Mouse (Mus musculus): ENCODE results near the gene Armc2.

The Armc2 gene

DNA sequence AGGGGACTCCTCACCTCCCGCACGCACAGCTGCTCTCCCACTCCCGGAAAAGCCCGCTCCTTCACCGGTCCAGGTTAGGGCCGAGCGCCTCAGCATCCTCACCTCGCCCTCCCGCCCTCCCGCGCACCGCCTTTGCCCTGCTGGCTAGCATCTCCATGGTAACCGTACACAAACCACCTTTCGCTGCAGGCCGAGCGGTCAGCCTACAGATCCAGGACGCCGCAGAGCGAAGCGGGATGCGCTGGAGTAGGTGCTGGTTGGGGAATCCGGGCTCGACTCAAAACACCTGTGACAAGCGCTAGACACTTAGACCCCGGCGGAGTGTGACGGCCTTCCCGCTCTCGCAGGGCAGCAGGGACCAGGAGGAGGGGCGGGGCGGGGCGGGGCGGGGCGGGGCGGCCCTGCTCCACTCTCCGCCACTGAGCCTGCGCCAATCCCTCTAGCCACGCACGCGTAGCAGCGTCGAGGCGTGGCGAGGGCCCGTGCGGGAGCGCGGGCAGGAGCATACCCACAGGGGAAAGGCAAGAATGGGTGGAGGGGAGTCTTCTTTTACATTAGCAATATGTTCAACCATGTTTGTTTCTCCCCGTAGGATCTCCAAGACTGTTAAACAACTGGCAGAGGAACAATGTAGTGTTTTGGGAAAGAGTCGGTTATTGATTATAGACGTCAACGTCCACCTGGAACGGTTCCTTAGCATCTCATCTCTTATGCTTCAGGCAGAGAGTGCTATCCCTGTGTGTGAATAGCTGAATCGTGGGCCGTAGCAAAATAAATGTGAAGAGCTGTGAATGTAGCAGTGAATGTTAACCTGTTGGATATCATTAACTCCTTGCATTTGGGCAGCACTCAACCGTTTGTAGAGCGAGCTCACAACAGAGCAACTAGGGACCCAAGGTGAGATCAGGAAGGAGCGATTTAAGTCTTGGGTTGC, at the start of gene Armc2:
Gene Armc2 (minus strand): TSS at position 427 of the 934 bp plus-strand sequence.
- peak; percentile 60 for DNase-seq (ENCODE audit: low read depth)

DNA sequence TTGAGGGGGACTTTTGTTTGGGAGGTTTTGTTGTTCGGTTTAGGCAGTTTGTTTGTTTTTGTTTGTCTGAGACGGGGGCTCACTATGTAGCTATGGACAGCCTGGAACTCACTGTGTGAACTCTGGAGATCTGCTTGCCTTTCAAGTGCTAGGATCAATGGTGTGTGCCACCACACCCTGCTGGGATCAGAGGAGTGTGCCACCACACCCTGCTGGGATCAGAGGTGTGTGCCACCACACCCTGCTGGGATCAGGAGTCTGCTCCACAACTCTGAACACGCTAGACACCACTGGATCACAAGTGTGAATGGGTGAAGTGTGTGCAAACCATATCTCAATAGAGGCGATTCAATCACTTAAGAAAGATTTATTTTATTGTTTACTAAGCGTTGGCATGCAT, 46.2 kb upstream of the Armc2 start:
- no peak for DNase-seq (ENCODE audit: low read depth)

DNA sequence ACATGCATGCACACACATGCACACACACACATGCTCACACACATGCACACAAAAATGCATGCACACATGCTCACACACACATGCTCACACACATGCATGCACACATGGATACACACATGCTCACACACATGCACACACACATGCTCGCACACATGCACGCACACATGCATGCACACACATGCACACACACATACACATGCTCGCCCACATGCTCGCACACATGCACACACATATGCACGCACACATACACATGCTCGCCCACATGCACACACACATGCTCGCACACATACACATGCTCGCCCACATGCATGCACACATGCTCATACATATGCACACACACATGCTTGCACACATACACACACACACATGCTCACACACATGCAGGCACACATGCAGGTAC, 41.3 kb upstream of the Armc2 start:
- DNase-seq (ENCODE audit: low read depth) = no peak

DNA sequence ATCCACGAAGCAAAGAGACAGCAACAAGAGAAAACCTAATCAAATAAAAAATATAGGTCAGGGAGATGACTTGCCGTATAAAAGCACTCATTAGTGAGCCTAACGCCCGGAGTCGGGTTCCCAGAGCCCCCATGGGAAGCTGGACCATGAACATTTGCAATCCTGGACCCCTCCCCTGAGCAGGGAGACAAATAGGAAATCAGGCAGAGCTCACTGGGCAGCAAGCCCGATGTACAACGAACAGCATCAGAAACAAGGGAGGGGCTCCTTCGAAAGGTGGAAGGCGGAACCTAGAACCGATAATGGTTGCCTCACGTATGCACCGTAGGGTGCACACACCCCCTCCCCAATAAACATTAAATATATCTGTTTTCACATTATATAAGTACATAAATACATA, 39.5 kb upstream of the Armc2 start:
- no peak for DNase-seq (ENCODE audit: low read depth)

DNA sequence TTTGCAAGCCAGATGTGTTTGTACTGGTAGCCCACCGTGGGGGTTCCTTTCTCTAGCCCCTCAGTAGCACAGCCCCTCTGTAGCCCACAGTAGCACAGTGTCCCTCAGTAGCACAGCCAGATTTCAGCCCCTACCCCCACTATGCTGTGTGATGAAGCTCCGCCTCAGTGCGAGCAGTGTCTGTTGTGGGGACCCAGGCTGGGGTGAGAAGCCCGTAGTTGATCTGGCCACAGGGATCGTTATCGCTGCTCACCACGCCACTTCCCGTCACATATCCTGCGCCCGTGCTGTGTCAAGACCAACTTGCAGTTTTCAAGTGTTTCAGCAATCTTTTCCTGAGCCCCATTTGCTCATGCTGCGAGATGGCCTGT, 39.0 kb upstream of the Armc2 start:
- DNase-seq (ENCODE audit: low read depth) = no peak

DNA sequence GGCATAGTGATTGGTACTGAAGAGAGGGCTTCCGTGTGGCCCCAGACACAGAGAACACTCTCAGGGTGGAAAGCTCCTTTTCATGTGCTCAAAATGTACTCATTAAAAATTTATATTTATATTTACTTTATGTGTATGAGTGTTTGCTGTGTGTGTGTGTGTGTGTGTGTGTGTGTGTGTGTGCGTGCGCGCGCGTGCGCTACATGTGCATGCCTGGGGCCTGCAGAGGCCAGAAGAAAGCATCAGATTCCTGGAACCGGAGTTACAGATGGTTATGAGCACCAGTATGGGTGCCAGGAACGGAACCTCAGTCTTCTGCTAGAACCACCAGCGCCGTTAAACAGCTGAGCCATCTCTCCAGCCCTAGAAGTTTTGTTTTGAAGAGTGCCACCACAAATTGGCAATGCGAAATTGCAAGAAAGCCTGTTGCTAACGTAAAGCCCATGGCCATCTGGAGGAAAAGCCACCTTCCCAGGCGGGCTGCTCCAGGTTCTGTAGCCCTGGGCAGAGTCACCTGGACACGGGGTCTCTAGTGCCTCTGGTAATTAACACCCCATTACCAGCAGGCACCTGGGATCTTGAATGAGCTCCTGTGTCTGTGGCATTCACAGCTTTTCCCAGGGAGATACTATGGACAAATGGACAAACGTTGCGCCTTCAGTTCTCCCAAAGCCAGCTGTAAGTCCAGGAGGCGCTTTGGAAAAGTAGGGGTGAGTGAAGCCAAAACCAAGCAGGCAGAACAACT, 38.4 kb upstream of the Armc2 start:
- DNase-seq (ENCODE audit: low read depth) = no peak

DNA sequence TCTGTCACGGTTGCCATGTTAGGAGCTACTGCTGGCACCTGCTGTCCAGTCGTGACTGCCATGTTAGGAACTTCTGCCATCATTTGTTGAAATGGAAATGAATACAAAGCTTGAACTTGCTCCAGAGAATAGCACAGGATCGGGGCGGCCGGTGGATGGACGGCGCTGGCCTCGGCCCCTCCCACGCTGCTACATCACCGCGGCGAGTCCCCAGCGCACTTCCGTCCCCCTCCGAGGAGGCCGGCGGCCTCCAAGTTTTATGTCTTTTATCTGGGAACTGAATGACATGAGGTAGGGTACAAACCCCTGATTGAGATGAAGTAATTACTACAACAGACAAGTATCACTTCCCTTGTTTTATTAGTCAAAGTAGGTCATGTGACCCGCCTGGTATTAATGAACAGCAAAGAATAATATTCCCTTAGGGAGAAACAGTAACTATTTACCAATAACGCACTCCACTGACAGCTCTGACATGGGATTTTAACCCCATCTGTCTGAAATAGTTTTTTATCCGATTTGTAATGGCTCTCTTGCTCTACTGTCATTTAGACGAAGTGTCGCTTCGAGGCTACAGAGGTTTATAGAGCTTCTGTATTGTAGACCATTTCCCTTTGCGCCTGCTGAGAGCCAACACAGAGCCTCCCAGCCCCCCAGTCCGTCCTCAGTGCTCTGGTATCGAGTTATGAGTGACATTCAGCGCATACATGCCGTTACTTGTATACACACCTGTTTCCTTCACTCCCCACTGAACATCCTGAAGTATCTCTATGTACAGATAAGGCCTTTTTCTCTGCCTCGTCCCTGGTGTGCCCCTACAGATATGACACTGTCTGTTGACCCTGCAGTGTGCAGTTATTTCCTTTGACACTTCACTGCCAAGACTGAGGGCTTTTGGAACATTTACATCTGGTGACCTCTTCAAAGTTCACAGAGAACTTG, 37.3 kb upstream of the Armc2 start:
- no peak for DNase-seq (ENCODE audit: low read depth)

DNA sequence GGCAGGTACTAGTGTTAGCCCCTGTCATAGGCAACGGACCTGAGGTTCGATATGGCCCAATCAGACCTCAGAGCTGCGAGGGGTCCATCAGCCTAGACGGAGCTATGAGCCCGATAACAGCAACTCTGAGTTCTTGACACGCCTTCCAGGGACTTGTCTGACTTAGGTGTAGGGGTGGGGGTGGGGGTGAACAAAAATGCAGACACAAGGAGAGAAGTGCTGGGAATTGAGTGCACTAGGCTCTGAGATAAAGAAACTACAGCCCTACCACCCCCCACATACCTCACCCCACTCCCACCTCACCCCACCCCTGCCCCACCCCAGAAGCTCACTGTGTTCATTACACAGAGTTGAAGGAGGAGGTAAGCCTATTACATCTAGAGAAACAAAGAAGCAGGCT, 32.8 kb upstream of the Armc2 start:
- DNase-seq (ENCODE audit: low read depth) = no peak

DNA sequence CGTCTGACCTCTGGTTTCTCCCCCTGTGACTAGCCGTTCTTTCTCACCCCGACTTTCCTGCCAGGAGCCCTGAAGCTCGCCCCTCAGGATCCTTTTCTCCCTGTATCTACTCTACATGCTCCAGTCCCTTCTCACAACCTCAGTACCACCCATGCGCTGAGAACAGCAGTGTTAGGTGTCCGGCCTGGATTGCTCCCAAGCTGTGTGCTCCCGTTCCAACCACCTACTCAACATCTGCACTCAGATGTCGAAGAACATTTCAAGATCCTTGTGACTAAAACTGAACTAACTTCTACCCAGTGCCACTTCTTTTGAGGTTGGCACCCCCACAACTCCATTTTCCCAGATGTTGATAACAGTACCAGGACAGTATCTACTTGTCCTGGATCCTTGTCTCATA, 30.4 kb upstream of the Armc2 start:
- no peak for DNase-seq (ENCODE audit: low read depth)

DNA sequence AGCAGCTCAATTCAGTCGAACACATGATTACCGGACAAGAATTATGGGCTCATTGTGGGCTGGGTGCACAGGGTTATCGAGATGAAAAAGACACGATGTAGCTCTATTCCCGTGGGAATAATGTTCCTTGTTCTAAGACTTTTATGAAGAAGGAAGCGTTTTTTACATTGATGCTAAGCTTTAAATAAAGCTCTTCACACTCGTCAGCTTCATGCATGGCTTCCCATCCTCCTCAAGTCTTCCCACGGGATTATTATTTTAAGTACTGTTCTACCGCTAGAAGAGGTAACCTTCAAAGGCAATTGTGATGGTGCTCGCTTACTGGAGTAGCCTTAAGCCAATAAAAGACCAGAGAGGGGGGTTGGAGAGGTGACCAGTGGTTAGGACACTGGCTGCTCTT, 26.3 kb upstream of the Armc2 start:
- DNase-seq (ENCODE audit: low read depth) = no peak

DNA sequence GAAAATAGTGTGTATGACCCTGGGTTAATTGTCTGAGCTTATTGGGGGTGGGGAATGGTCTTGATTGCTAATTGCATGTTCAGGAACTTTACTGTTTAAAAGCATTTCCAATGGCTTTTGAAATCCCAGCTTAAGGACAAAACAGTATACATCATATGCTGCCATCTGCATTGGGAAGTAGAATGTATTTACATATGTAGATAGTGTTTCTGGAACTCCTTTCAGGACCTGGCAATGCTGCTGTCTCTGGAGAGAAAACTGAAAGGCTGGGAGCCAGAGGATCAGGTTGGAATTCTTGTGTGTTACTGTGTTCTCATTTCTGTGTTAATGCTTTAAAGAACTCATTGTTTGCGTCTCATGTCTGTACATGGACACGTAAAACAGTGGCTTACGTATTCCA, 25.1 kb upstream of the Armc2 start:
- DNase-seq (ENCODE audit: low read depth) = no peak

DNA sequence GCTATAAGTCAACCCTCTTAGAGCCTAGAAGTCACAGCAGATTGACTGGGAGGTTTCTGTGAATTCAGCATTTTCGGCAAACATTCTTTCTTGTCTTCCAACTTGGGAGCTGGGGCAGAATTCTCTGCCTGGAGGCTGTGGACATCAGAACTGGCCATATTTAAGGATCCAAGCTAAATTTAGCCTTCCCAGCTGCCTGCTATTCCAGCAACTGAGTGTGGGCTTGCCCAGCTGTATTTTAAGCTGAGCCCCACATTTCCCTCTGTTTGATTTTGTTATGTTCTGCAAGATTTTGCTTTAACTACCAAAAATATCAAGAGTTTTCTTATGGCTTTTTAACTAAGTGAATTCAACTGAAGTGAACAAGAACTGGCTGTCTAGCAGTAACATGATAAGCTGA, 24.6 kb upstream of the Armc2 start:
- DNase-seq (ENCODE audit: low read depth) = no peak

DNA sequence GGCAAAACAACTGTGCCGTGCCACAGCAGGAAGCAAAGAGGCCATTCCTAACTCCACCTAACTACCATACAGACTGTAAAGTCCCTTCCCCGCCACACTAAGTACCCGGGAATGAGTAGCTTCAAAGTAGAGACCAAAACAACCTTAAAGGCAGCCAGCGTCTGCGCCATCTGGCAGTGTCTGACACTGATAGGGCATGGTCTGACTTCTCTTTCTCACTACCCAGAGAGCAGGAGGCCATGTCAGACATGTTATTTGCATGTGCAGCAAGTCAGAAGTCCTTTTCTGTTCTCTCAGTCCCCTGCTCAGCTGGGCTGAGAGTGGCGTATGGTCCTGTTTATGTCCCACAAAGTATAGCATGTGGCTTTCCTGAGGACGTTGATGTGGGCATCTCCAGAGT, 23.8 kb upstream of the Armc2 start:
- no peak for DNase-seq (ENCODE audit: low read depth)

DNA sequence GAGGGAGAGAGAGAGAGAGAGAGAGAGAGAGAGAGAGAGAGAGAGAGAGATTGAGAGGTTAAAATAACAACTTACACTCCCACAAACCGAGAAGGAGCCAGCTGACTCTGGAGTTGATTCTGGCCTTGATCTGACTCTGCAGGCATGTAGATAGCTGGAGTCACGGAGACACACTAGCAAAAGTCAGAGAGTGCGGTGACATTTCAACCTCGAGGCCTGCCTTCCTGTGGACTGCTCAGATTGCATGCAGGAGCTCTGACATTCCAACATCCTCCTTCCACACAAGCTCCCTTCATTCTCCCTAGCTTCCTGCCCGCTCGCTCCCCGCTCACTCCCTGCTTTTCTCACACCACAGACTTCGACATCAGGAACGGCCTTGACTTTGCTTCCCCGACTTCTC, 20.3 kb upstream of the Armc2 start:
- DNase-seq (ENCODE audit: low read depth) = no peak

DNA sequence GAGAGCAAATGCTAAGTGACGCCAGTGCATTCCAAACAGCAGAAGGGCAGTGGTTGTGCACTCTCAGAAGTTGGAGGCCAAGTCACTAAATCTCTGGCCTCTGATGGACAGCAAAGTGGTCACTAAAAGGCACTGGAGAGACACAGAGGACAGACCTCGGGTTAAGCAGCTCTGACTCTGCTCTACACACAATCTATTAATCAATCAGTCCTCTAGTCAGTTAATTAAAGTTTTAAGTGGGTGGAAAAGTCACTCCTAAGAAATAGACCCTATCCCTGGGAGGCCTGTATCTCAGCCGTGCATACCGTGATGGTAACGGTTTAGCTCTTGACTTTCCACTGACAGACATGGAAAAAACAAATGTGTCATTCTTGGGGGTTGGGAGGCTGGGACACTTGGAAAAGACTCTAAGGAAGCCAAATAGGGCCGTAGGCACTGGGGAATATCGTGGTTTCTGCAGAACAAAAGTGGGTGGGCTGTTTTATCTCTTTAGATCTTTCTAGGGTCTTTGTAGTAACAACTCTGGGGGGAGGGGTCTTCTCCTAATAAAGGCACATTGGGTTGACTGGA, 19.1 kb upstream of the Armc2 start:
- DNase-seq (ENCODE audit: low read depth) = no peak

DNA sequence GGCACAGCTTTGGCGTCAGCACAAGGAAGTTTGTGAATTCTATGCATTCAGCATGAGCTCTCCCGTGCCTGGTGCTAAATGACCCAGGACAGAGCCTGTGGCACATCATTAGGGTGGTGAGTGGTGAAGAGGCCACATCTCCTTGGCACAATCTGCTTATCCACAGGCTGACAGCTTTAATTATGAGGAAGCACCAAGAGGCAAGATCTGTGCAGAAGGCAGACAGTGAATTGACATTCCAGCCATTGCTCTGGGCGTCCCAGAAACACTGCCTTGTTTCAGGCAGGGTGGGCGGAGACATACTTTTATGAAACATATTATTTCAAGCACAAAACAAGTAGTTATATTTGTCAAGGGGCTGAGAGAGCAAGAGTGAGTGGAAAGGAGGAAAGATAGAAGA, 18.6 kb upstream of the Armc2 start:
- peak; percentile 36 for DNase-seq (ENCODE audit: low read depth)

DNA sequence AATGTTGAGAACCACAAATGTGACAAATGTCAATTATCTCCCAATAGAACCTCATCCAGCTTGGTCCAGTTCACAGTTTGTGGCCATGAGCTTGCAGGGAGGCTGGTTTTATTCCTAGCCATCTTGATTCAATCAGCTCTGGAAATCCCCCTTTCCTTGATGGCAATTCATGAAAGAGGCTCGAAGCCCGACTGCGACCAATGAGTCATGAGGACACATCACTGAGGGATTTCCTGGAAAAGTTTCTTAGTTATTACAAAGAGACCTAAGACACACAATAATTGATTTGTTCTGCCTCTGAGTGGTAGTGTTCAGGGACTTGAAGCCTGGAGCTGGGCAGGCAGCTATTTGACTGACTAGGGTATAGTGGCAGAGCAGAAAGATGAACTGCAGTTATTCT, 15.3 kb upstream of the Armc2 start:
- DNase-seq (ENCODE audit: low read depth) = peak; percentile 83

DNA sequence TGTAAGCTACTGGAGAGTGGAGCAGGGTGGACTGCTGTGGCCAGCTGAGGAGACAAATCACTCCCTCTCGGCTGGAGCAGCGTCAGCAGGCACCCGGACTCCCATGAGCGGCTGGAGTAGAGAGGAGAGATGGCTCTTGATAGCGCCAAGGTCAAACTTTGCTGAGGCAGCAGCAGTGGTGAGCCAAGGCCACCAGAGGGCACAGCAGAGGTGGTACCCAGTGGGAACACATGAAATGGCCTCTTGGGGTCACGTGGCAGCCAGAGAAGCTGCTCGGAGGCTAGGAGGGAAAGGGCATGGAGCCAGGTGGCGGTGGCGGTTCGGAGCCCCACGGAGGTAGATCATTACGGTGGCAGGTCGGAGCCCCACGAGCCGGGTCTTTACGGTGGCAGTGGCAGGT, 12.8 kb upstream of the Armc2 start:
- no peak for DNase-seq (ENCODE audit: low read depth)

DNA sequence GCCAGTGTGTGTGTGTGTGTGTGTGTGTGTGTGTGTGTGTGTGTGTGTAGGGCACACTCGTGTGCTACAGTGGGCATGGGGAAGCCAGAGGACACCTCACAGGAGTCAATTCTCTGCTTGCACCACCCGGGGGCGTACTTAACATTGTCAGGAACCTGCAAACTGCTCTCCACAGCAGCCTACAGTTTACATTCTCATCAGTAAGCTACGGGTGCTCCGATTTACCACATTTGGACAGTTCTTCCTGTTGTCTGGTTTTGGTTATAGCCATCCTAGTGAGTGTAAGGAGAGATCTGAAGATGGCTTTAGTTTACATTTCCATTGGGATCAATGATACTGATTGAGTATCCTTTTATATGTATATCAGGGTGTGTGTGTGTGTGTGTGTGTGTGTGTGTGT, 11.3 kb upstream of the Armc2 start:
- peak; percentile 60 for DNase-seq (ENCODE audit: low read depth)

DNA sequence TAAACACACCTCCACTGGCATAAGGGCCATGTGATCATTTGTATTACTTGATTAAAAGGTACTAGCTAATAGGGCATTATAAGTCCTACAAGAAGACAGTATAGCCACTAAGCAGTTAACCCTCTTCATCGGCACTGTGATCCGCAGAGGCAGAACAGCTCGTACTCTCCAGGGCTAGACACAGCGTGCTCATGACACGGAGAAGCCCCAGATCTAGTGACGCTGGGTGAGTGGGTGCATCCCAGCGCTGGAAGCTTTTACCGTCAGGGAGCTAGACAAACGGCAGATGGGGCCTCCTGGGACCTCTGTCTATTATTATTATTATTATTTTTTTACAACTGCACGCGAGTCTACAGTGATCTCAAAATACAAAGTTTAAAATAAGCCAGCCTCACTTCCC, 9.1 kb upstream of the Armc2 start:
- DNase-seq (ENCODE audit: low read depth) = no peak

DNA sequence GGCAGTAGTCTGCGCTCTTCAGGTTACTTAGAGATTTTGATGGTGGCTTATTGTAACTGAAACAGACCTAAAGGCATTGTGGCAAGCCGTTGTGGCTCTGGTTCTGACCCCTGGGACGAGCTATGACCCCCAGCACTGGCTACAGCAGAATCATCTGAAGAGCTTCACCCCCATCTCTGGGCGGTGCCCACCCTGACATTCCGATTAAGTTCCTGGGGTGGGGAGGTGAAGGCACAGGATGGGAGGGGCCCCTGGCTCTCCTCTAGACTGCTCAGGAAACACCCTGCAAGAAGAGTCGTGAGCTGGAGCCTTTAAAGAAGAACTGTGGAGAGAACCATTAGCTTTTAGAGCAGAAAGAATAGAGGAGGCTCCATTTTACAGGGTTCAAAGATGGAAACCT, 6.2 kb upstream of the Armc2 start:
- no peak for DNase-seq (ENCODE audit: low read depth)

DNA sequence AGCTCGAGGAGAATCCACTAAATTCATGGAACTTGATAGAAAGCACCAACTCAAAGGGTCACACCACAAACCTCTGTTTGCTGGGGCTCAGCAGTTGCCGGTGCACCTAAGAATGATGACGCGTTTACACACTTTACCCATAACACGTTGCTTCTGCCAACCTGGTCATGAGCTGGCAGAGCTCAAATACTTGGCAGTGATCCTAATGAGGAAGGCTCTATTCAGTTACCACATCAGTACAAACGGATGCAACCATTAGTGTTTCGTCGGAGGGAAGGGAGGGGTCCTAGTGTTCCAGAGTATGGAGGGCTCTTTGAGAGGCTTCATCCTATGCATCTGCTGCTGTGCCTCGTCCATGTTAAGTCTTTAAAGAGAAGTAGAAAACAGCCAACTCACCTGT, 3.3 kb upstream of the Armc2 start:
- DNase-seq (ENCODE audit: low read depth) = no peak

Measured in NIH3T3 (cell line).